Mouse (Mus musculus): Measurements from ENCODE around the gene Cd160.

Cd160 gene

DNA sequence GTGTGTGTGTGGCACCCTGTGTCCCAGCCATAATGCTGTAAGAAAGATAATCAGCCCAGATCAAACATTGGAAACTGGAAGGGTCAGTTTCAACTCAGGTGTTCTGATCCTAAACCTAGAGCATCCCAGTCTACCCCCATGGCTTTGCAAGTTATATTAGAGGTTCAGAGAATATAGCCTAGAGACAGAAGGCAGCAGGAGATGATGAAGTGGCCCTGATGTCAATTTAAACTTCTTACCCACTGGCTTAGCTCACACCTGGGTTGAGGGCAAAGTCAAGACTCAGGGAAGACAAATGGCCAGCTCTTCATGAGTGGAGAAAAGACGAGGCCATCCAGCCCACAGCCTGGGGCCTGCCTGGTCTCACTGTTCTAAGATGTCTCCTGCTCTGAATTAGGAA, at the start of gene Cd160, which contains the start of gene Pdzk1:
TSS of gene Cd160 (minus strand) at position 368 of the 400 bp plus-strand sequence.
TSS of gene Pdzk1 (plus strand) at position 301 of the 400 bp plus-strand sequence.
- DNase-seq, result no peak

DNA sequence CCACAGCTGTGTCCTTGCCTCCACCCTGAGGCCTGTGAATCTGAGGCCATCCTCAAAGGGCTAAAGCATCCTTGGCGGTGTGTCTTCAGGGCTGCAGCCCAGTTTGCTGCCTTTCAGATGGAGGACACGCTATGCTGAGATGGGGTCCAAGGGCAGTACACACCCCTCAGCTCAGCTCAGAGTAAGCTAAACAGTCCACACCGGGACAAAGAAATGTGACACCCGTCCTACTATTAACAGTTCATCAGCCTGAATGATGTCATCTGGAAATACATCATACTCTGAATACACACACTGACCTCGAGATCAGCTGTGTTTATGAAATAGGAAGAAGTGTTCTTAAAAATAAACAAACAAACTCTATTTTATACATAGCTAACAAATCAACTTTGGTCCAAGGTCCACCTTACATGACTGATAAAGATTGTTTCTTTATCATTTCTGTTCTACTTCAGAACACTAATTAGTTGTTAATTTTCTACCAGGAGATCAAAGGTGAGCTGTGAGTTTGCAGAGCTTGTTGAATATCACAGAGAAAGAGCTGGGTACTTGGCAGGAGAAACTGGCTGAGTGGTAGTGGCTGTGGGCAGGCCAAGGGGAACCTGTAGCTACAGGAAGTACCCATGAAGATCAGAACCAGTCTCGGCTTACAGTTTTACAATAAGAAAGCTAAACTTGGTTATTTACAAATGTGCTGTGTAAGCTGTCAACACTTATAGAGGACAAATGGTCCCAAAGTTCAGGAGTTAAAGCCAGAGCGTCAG, 45.8 kb upstream of the Cd160 start:
- no peak for DNase-seq

- no peak for DNase-seq
Observed at GRCm38 (mm10) chr3:96872501-96872900, 43.4 kb upstream of the Cd160 start.

GRCm38 (mm10) chr3:96871070-96871469, 41.9 kb upstream of the Cd160 start:
- DNase-seq, result no peak

DNA sequence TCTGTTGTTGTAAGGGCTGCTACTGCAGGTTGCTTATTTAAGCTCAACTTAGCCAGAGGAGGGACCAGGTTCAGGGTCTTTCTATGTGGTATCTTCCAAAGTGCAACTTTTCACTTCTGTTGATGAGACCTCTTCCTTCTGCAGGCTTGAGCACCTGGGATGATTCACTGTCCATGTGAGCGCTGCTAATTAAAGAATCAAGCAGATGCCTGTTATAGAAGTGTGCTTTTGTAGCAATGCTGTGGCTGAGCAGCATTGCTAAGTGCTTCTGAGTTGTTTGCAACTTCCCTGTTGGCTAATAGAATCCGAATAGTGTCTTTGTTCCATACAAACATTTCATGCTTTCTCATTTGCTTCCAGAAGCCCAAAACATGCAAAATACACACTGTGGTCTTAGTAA, 41.1 kb upstream of the Cd160 start:
- DNase-seq, result no peak

- no peak for DNase-seq
Observed at GRCm38 (mm10) chr3:96869091-96869490, 39.9 kb upstream of the Cd160 start.

- no peak for DNase-seq
Observed at GRCm38 (mm10) chr3:96868566-96868965, 39.4 kb upstream of the Cd160 start.

DNA sequence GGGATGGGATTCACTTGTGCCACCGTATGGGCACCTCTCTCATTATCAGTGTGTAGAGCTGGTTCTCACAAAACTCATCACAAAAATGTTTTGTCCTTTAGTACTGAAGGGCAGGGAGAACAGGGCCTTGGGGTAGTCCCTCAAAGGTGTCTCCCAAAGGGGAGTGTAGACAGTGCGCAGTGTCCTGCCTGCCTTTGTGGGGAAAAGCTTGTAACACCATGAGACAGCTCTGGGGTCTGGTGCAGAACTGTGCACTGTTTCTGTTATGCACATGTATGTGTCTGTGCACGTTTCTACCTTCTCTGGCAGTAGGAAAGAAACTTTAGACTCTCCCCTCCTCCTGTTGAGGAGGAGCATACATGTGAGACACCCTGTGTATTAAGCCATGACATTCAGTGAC, 38.7 kb upstream of the Cd160 start:
- no peak for DNase-seq

DNA sequence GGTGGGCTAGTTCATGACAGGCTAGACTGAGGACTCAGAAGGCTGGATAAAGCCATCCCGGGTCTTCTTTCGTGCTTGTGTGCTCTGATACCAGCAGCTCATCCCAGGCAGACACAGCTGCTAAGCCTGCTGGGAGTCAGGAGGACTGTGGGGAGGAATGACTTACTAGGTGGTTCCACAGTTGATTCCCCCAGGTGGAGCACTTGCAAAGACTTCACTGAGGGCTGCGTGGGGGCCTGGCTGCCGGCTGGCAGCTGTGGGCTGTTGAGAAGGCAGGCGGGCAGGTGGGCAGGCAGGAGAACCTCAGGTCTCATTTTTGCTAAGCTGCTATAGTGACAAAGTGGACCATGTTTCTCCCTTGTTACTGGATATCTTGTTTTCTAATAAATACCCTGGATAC, 31.3 kb upstream of the Cd160 start:
- DNase-seq, result no peak

DNA sequence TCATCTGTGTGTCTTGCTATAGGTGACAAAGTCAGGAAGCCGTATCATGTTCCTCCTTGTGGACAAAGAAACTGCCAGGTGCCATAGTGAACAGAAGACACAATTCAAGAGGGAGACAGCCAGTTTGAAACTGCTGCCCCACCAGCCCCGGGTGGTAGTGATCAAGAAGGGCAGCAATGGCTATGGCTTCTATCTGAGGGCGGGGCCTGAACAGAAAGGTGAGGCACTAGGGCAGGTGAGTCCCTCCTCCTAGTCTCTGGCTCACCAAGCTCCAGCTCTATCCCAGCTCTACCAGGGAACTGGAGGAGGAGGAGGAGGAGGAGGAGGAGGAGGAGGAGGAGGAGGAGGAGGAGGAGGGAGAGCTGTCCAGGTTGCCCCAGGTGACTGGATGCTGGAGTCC, 26.7 kb upstream of the Cd160 start:
- DNase-seq, result no peak

GRCm38 (mm10) chr3:96854376-96854775, 25.2 kb upstream of the Cd160 start:
- no peak for DNase-seq

DNA sequence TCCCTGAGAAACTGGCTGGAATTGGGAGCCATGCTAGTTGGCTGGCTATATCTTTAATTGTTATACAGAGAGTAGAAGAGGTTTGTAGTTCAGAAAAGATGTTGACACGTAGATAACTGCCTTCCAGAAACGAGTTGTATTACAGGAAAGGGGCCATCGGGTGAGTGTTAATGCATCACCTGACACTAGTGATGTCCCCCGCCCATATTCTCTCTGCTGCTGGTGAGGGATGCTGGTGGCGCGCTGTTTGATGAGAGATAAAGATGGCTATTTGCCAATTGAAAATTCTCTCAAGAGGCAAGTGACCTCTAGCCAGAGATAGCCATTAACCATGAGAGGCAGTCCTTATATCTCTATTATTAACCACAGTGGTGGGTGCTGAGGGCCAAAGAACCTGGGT, 23.4 kb upstream of the Cd160 start:
- no peak for DNase-seq

- no peak for DNase-seq
Observed at GRCm38 (mm10) chr3:96849168-96849727, 20.1 kb upstream of the Cd160 start.

DNA sequence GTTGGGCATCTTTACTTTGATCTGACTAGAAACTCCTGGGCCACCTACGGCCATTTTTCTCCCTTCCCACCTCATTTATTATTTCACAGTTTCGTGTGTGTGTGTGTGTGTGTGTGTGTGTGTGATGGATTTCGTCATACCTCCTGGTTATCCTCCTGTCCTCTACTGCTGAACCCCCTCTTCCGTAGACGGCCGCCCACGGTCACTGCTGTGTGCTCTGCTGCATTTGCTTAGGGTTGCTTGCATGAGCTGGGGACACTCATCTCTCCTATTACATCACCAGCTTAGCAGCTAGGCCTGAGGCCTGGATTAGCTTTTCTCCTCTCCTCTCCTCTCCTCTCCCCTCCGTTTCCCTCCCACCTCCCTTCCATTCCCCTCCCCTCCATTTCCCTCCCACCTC, 19.3 kb upstream of the Cd160 start:
- DNase-seq, result no peak

- no peak for DNase-seq
Observed at GRCm38 (mm10) chr3:96847661-96848060, 18.5 kb upstream of the Cd160 start.

GRCm38 (mm10) chr3:96846985-96847384, 17.8 kb upstream of the Cd160 start:
- DNase-seq, result no peak

DNA sequence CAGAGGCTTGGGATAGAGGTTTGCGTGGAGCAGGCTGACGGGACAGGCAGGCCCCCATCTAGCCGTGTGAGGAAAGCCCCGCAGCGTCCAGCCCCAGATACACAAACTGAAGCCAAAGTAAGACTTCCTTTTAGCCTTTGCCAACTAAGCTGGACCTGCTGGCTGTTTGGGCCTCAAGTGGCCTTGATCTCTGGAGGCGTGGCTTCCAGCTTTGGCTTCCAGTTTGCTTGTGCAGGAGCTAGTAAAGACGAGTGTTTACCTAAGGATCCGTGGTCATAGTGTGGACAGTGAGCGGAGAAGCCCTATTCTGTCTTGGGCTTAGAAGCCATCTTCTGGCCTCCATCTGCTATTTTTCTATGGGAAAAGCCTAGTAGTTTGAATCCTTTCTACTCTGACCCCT, 16.7 kb upstream of the Cd160 start:
- peak; percentile 22 for DNase-seq

DNA sequence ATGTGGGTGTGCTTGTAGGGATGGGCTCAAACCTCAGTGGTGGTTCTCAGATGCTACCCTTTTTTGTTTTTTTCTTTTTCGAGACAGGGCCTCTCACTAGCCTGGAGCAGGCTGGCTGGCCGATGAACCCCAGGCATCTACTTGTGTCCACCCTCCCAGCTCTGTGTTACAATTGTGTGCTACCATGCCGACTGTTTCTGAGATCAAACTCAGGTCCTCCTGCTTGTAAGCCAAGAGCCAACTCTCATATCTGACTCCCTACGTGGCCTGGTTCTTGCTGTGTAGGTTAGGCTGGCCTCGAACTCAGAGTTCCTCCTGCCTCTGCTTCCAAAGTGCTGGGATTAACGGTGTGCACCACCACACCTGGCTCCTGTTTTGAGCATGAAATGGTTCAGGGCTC, 16.0 kb upstream of the Cd160 start:
- no peak for DNase-seq

DNA sequence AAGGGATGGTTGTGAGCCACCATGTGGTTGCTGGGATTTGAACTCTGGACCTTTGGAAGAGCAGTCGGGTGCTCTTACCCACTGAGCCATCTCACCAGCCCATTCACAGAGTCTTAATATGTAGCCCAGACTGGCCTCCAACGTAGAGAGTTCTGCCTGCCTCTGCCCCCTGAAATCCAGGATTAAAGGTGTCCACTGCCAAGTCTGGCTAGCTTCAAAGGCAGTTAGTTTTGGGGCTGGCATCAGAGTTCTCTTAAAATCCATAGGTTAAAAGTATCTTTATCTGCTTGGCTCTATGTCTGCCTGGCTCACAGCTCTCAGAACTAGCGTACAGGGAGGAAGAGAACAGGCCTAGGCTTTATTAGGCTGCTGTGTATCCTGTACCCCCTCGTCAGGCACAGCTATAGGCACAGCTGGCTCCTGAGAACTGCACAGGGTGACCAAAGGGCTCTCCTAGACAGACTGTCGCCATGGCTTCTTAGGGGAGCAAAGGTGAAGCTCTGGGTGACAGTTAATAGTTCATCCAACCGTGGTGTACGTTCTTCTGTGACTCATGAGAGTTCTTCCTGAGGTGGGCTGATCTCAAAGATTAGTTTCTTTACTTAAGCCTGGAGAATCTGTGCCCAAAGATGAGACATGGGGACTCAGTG, 10.0 kb upstream of the Cd160 start:
- no peak for DNase-seq

GRCm38 (mm10) chr3:96836414-96836813, 7.3 kb upstream of the Cd160 start:
- peak; percentile 11 for DNase-seq

- DNase-seq, result no peak
Observed at GRCm38 (mm10) chr3:96834587-96835348, 5.6 kb upstream of the Cd160 start.

- no peak for DNase-seq
Observed at GRCm38 (mm10) chr3:96832930-96833329, 3.8 kb upstream of the Cd160 start.

GRCm38 (mm10) chr3:96829856-96830255, 705 bp upstream of the Cd160 start:
- DNase-seq, result no peak

Measured in lung, postnatal 36 days (tissue).